Mouse (Mus musculus) neural tube, embryonic 11.5 days (tissue): Measurements from ENCODE around the gene Olfr1457. TPM values are rescaled to one million over a fixed set of nuclear protein-coding genes. Genes with fewer than 3 reads are reported as not detected.

ENCODE experiments used
- ATAC-seq: fragments of 200-750 bp; cut with Nextera tagmentation; 2 replicates; pipeline ENCODE4 v1.8.0; 2017; ENCODE audit warnings: moderate number of reproducible peaks, mild to moderate bottlenecking, moderate TSS enrichment, moderate library complexity; ENCODE audit not compliant: insufficient read depth, low FRiP score, low TSS enrichment
- DNase-seq: peaks from one replicate; pipeline ENCODE4 v3.0.0-alpha.2; 2015; ENCODE audit warnings: low spot score
- H3K27ac ChIP-seq: fragments of 300-500 bp; sonication (generic); 2 replicates; pipeline ENCODE4 v1.5.1; 2014; ENCODE audit warnings: low read depth, mild to moderate bottlenecking, low read length
- H3K27me3 ChIP-seq: fragments of 300-500 bp; sonication (generic); 2 replicates; pipeline ENCODE4 v1.6.1; 2014; ENCODE audit warnings: mild to moderate bottlenecking, low read length, mixed read lengths; ENCODE audit not compliant: control insufficient read depth, insufficient read depth
- H3K36me3 ChIP-seq: fragments of 300-500 bp; sonication (generic); 2 replicates; pipeline ENCODE4 v1.6.1; 2014; ENCODE audit warnings: mild to moderate bottlenecking, low read length, moderate library complexity, mixed read lengths; ENCODE audit not compliant: control insufficient read depth, insufficient read depth
- H3K4me1 ChIP-seq: fragments of 300-500 bp; sonication (generic); 2 replicates; pipeline ENCODE4 v1.6.1; 2014; ENCODE audit warnings: low read length, mixed read lengths; ENCODE audit not compliant: control insufficient read depth, insufficient read depth
- H3K4me2 ChIP-seq: fragments of 300-500 bp; sonication (generic); 2 replicates; pipeline ENCODE4 v1.6.1; 2014; ENCODE audit warnings: low read depth, mild to moderate bottlenecking, moderate library complexity
- H3K4me3 ChIP-seq: fragments of 300-500 bp; sonication (generic); 2 replicates; pipeline ENCODE4 v1.5.1; 2014; ENCODE audit warnings: low read depth, low read length
- H3K9ac ChIP-seq: fragments of 300-500 bp; sonication (generic); 2 replicates; pipeline ENCODE4 v1.6.1; 2014; ENCODE audit warnings: mild to moderate bottlenecking, low read length
- H3K9me3 ChIP-seq: fragments of 300-500 bp; sonication (generic); 2 replicates; pipeline ENCODE4 v1.6.1; 2016; ENCODE audit warnings: low read length; ENCODE audit not compliant: control insufficient read depth
- WGBS: fragments of 180-500 bp; shearing (Covaris S2); extraction: QIAGEN DNeasy Blood & Tissue Kit; methylation state at CpG from one replicate; pipeline ENCODE4 v1.1.7; 2014; 5-methylcytosine and 5-hydroxymethylcytosine counted together
- polyA plus RNA-seq: library from polyadenylated mRNA; unstranded; fragments of >200 nt; fragmentation: Nextera tagmentation; extraction: Ambion mirVana; gene quantifications from 2 replicates; pipeline ENCODE4 v1.2.1, GENCODE M21; 2014

Gene Olfr1457
- polyA plus RNA-seq, result not detected in 2 replicates

GRCm38 (mm10) chr19:13097791-13098190 lies at the start of gene Olfr1457:
Gene Olfr1457, minus strand, starts transcription at chr19:13097891.
- no peaks in the 10 kb centered on the region for H3K36me3 ChIP-seq
- H3K27me3 ChIP-seq, result no peaks in the 10 kb centered on the region
- no peak within 1 kb of the TSS for H3K9ac ChIP-seq
- WGBS, result 75% methylated on average over 2 of the region's 2 CpGs
- no peaks in the 10 kb centered on the region for H3K4me1 ChIP-seq
- no peak for ATAC-seq
- DNase-seq, result no peak
- H3K4me3 ChIP-seq, result no peak within 1 kb of the TSS
- H3K9me3 ChIP-seq, result peaks cover 3% of the 10 kb centered on the region; the same call in 1 of the 2 replicates
- H3K27ac ChIP-seq, result no peak within 1 kb of the TSS
- no peak within 1 kb of the TSS for H3K4me2 ChIP-seq

DNA sequence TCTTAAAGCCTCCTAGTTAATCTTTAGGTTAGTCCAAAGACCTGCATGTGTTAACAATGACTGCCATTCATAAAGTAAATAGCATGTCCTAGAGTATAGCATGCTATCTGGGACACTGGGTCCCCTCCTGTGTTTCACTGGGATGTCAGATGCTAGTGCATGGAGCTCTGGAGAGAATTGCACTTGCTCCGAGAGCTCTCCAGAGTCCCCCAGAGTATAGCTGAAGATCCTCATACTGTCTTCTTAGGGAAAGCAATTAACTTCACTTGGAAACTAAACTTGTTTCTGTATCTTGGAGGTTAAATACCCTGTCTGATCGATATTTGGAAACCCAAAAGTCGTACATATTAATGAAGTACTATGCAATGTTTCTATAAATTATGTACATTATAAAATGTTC lies 9.0 kb upstream of the Olfr1457 start, which contains the start of gene Olfr1458:
TSS of gene Olfr1458 (minus strand) at position 101 of the 400 bp plus-strand sequence.
- Histone ChIP-seq H3K27ac (no peak within 1 kb of the TSS), H3K4me1 (no peaks in the 10 kb centered on the region), H3K9me3 (peaks cover 8% of the 10 kb centered on the region; the same call in 1 of the 2 replicates), H3K4me3 (no peak within 1 kb of the TSS), H3K9ac (no peak within 1 kb of the TSS), H3K36me3 (no peaks in the 10 kb centered on the region), H3K27me3 (no peaks in the 10 kb centered on the region), H3K4me2 (no peak within 1 kb of the TSS)
- DNase-seq (no peak), ATAC-seq (no peak)
- WGBS, result 82% methylated on average over 3 of the region's 3 CpGs

DNA sequence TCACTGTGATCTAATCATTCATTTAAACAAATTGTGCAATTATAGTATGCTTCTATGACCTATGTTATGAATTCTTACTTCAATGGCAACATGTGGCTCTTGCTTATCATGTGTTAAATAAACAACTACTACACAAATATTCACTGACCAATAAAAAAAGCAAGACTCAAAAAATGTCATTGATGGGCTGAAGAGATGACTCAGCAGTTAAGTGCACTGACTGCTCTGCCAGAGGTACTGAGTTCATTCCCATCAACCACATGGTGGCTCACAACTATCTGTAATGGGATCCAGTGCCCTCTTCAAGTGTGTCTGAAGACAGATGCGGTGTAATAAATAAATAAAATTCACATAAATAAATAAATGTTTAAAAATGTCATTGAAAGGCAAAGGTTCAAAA lies 3.8 kb downstream of the Olfr1457 start:
- Histone ChIP-seq H3K9ac (no peak overlapping the region), H3K9me3 (peaks cover 3% of the 10 kb centered on the region; the same call in 1 of the 2 replicates), H3K4me2 (no peak overlapping the region), H3K4me3 (no peak overlapping the region), H3K27me3 (no peaks in the 10 kb centered on the region), H3K4me1 (no peaks in the 10 kb centered on the region), H3K27ac (no peak overlapping the region), H3K36me3 (no peaks in the 10 kb centered on the region)
- 85% methylated on average over 1 of the region's 1 CpGs for WGBS
- DNase-seq (no peak), ATAC-seq (no peak)

DNA sequence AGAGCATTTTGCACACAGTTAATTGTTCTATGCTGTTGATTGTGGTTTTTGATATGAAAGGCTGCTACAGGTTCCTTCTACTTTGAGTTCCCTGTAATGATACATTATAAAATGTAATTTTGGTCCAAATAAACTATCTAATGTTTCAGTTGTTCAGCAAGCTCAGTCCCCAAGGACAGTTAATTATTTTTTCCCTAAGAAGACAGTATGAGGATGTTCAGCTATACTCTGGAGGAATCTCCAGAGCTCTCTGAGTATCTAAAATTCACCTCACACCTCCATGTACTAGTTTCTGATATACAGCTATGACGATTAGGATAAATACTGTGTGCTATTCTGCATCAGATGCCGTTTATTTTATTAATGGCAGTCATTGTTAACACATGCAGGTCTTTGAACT lies 37.4 kb downstream of the Olfr1457 start, which contains the start of gene Olfr1454:
TSS of gene Olfr1454 (plus strand) at position 301 of the 400 bp plus-strand sequence.
- DNase-seq (no peak), ATAC-seq (no peak)
- H3K9ac ChIP-seq, result no peak within 1 kb of the TSS
- H3K36me3 ChIP-seq, result no peaks in the 10 kb centered on the region
- H3K4me2 ChIP-seq, result no peak within 1 kb of the TSS
- H3K27ac ChIP-seq, result no peak within 1 kb of the TSS
- 0 out of 2 replicates have a peak, but pooled peaks cover 1% of the 10 kb centered on the region for H3K9me3 ChIP-seq
- WGBS, result 69% methylated on average over 2 of the region's 2 CpGs
- no peaks in the 10 kb centered on the region for H3K27me3 ChIP-seq
- H3K4me1 ChIP-seq, result no peaks in the 10 kb centered on the region
- no peak within 1 kb of the TSS for H3K4me3 ChIP-seq

Other genes starting within 250 kb of the Olfr1457 start
- gene Olfr1444, start 240.6 kb downstream of the Olfr1457 start, polyA plus RNA-seq, result not detected in 2 replicates
- gene Olfr1445, start 214.0 kb downstream of the Olfr1457 start, polyA plus RNA-seq, result not detected in 2 replicates
- gene Olfr1446, start 204.4 kb downstream of the Olfr1457 start, polyA plus RNA-seq, result not detected in 2 replicates
- not detected in 2 replicates for gene Olfr1447, start 194.1 kb downstream of the Olfr1457 start, polyA plus RNA-seq
- gene Olfr1448, start 173.5 kb downstream of the Olfr1457 start, polyA plus RNA-seq, result not detected in 2 replicates
- gene Olfr1449, start 167.1 kb downstream of the Olfr1457 start, polyA plus RNA-seq, result not detected in 2 replicates
- not detected in 2 replicates for gene Olfr1450, start 147.6 kb downstream of the Olfr1457 start, polyA plus RNA-seq
- not detected in 2 replicates for gene Olfr1451, start 102.9 kb downstream of the Olfr1457 start, polyA plus RNA-seq
- not detected in 2 replicates for gene Olfr1453, start 69.6 kb downstream of the Olfr1457 start, polyA plus RNA-seq
- gene Olfr1454, start 37.3 kb downstream of the Olfr1457 start, polyA plus RNA-seq, result not detected in 2 replicates
- not detected in 2 replicates for gene Olfr1458, start 8.9 kb upstream of the Olfr1457 start, polyA plus RNA-seq
- gene Olfr1459, start 51.7 kb upstream of the Olfr1457 start, polyA plus RNA-seq, result not detected in 2 replicates
- gene Olfr1461, start 65.1 kb upstream of the Olfr1457 start, polyA plus RNA-seq, result not detected in 2 replicates
- not detected in 2 replicates for gene Olfr1462, start 87.8 kb upstream of the Olfr1457 start, polyA plus RNA-seq
- gene Olfr1463, start 133.4 kb upstream of the Olfr1457 start, polyA plus RNA-seq, result not detected in 2 replicates
- not detected in 2 replicates for gene Olfr1465, start 217.7 kb upstream of the Olfr1457 start, polyA plus RNA-seq
- not detected in 2 replicates for gene Olfr1466, start 241.0 kb upstream of the Olfr1457 start, polyA plus RNA-seq